Mouse (Mus musculus): ENCODE results near the gene Fam240a.

DNA sequence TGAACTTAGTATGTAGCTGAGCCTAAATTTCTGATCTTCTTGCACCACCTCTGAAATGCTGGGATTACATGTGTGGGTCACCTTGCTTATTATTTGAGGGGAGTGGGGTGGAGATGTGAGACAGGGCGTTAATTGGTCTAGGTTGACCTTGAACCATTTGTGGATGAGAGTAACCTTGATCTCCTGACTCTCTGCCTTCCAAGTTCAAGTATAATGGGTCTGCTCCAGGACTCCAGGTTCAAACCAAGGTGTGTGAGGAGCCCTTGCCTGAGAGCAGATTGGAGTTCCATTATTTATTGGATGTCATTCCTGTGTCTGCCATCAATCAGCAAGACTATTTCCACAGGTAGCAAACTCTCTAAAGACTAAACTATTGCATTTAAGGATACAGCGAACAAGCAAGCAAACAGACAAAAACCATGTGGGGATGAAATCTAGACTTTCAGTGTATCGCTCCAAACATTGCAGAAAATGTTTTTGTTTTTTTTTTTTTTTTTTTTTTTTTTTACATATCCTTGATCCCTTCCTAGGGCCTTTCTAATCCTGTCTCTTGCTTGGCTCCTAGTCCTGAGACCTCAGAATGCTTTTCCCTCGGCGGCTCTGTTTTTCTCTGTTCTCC, 36.4 kb upstream of the Fam240a start:
- TF ChIP-seq CTCF (IDR thresholded peaks at IDR 0.05; ENCODE audit: extremely low read depth, insufficient read depth, insufficient read length, insufficient replicate concordance) (no peak), POLR2A (IDR thresholded peaks at IDR 0.05; ENCODE audit: low read depth, low read length) (no peak)

All from spleen, adult 2 months (tissue).